Mouse (Mus musculus) erythroblast, embryonic 14.5 days (primary cell): Measurements from ENCODE around the gene Rnf115.

ENCODE experiments used
- GATA1 ChIP-seq: IDR thresholded peaks from 2 replicates; pipeline ENCODE4 v1.6.1; 2012; ENCODE audit warnings: low read length, inconsistent platforms, mixed read lengths
- TAL1 ChIP-seq: IDR thresholded peaks from 3 replicates; pipeline ENCODE4 v1.6.1; 2012; ENCODE audit warnings: low read length, inconsistent platforms, mixed read lengths

DNA sequence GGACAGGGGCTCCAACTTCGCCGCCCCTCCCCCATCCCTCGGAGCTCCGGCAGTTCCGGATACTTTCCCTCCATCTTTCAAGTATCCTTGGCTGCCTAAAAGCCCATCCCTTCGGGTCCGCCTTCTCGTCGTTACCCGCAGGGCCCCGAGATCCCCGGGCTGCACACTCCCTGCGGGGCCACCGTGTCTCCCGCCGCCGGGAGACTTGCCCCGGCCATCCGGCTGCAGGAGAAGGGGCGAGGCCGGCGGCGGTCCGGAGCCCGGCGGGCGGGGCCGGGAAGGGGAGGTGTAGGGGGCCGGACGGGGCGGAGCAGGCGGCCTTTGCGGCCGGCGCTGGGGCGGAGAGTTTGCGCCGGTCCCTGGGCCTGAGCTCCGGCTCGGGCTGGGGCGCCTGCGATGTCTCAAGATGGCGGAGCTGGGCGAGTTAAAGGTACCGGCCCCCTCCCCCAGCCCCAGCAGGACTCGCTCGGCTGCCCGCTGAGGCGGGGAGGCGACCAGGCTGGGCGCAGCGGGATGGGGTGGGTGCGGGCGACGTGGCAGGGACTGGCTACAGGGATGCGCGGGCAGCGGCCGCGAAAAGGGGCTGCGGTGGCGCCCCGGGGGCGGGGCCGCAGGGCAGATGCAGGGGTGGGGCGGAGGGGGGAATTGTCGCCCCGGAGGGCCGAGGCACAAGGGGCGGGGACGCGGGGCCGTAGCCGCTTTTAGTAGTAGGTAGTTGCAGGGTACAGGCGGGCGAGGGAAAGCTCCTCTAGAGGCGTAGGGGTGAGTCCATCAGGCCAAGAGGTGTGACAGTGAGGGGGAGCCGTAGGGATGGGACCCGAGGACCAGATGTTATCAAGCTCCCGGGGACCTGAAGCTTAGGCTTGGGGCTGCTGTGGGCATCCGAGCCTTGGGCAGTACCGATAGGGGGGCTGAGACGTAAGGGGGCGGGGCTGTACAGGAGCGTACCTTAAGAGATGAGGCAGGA lies 30.4 kb upstream of the Rnf115 start:
- TF ChIP-seq GATA1 (no peak), TAL1 (no peak)
